Mouse (Mus musculus) megakaryocyte, adult 5-6 weeks (primary cell): ENCODE results near the gene Xab2. TPM values are rescaled to one million over a fixed set of nuclear protein-coding genes. Genes with fewer than 3 reads are reported as not detected.

ENCODE experiments used
- ATAC-seq: 2 replicates; pipeline ENCODE4 v1.8.0; 2016; ENCODE audit warnings: mild to moderate bottlenecking, inconsistent platforms; ENCODE audit not compliant: poor library complexity, severe bottlenecking
- total RNA-seq, 2 experiments: library from RNA; stranded (forward) in 1 of 2; stranded (reverse) in 1 of 2; fragments of 153-499, 151-499 nt in 1 of 2; fragments of 221-1000, 200-1000 nt in 1 of 2; gene quantifications; 2 replicates each; pipeline versions ENCODE4 v1.2.3 to v1.2.4; 2015 to 2017

Xab2 gene
- total RNA-seq, 2 experiments from 2014 or later, result 13.2 to 43.0 TPM

- no peak for ATAC-seq
Observed at GRCm38 (mm10) chr8:3568378-3568777, 52.7 kb downstream of the Xab2 start.

DNA sequence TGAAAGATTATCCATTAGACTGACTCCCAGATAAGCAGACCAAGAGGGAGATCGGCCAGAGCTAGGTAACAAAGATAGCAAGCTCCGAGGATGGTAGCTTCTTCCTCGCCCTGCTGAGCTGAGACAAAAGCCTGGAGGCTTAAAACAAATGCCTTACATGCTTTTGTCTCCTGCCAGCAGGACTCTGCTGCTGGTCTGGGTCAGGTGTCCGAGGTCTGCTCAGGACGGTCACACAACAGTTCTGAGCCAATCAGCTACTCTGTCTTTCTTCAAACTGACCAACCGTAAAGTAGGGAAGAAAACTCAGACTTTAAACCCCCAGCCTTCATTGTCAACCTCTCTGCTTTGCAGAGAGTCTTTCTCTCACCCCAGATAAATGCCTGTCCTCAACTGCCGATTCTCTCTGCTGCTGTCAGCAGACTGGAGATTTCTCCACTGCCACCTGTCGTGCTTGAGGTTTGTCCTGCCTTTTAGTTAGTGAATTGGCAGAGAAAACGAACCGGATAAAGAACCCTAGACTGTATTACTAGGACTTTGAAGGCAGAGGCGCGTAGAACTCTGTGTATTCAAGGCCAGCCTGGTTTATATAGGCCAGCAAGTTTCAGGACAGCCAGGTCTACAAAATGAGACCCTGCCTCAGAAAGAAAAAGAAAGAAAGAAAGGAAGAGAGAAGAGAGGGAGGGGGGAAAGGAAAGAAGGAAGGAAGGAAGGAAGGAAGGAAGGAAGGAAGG, 53.3 kb downstream of the Xab2 start, which contains the start of gene C330021F23Rik:
TSS of gene C330021F23Rik (plus strand) at position 350 of the 731 bp plus-strand sequence.
- ATAC-seq, result no peak

Other genes starting within 250 kb of the Xab2 start
- gene Arhgef18, start 228.3 kb downstream of the Xab2 start, total RNA-seq (2015), result 43.8 and 45.0 TPM in 2 replicates
- 38.4 and 45.7 TPM in 2 replicates for gene Arhgef18, start 228.3 kb downstream of the Xab2 start, total RNA-seq (2017)
- 0.20 and 0.32 TPM in 2 replicates for gene Pex11g, start 153.6 kb downstream of the Xab2 start, total RNA-seq (2015)
- 0.99 TPM in 1 of 2 replicates, not detected in the other for gene Pex11g, start 153.6 kb downstream of the Xab2 start, total RNA-seq (2017)
- not detected in 2 replicates for gene Tex45, start 150.5 kb downstream of the Xab2 start, total RNA-seq (2015)
- gene Tex45, start 150.5 kb downstream of the Xab2 start, total RNA-seq (2017), result not detected in 2 replicates
- gene Zfp358, start 128.2 kb downstream of the Xab2 start, total RNA-seq (2015), result 6.7 and 7.9 TPM in 2 replicates
- 2.4 and 3.3 TPM in 2 replicates for gene Zfp358, start 128.2 kb downstream of the Xab2 start, total RNA-seq (2017)
- 20.1 and 22.7 TPM in 2 replicates for gene Mcoln1, start 120.9 kb downstream of the Xab2 start, total RNA-seq (2015)
- gene Mcoln1, start 120.9 kb downstream of the Xab2 start, total RNA-seq (2017), result 32.9 and 42.3 TPM in 2 replicates
- 9.5 and 13.9 TPM in 2 replicates for gene Pnpla6, start 105.9 kb downstream of the Xab2 start, total RNA-seq (2015)
- gene Pnpla6, start 105.9 kb downstream of the Xab2 start, total RNA-seq (2017), result 9.2 and 15.6 TPM in 2 replicates
- gene C330021F23Rik, start 53.3 kb downstream of the Xab2 start, total RNA-seq (2015), result not detected in 2 replicates
- not detected in 2 replicates for gene C330021F23Rik, start 53.3 kb downstream of the Xab2 start, total RNA-seq (2017)
- 0.05 and 0.45 TPM in 2 replicates for gene Camsap3, start 34.0 kb downstream of the Xab2 start, total RNA-seq (2015)
- gene Camsap3, start 34.0 kb downstream of the Xab2 start, total RNA-seq (2017), result 0.08 TPM in 1 of 2 replicates, not detected in the other
- gene Pet100, start 232 bp upstream of the Xab2 start, total RNA-seq (2015), result 145 and 169 TPM in 2 replicates
- gene Pet100, start 232 bp upstream of the Xab2 start, total RNA-seq (2017), result 244 and 284 TPM in 2 replicates
- gene Pcp2, start 4.2 kb upstream of the Xab2 start, total RNA-seq (2015), result not detected in 2 replicates
- not detected in 2 replicates for gene Pcp2, start 4.2 kb upstream of the Xab2 start, total RNA-seq (2017)
- 160 and 188 TPM in 2 replicates for gene Stxbp2, start 9.6 kb upstream of the Xab2 start, total RNA-seq (2015)
- gene Stxbp2, start 9.6 kb upstream of the Xab2 start, total RNA-seq (2017), result 148 and 205 TPM in 2 replicates
- gene Retn, start 34.5 kb upstream of the Xab2 start, total RNA-seq (2015), result 0.22 TPM in 1 of 2 replicates, not detected in the other
- 0.45 and 0.59 TPM in 2 replicates for gene Retn, start 34.5 kb upstream of the Xab2 start, total RNA-seq (2017)
- gene Mcemp1, start 44.4 kb upstream of the Xab2 start, total RNA-seq (2015), result 240 and 256 TPM in 2 replicates
- 223 and 233 TPM in 2 replicates for gene Mcemp1, start 44.4 kb upstream of the Xab2 start, total RNA-seq (2017)
- gene Fcor, start 51.0 kb upstream of the Xab2 start, total RNA-seq (2015), result 14.4 and 15.0 TPM in 2 replicates
- 6.3 and 22.9 TPM in 2 replicates for gene Fcor, start 51.0 kb upstream of the Xab2 start, total RNA-seq (2017)
- gene Trappc5, start 55.0 kb upstream of the Xab2 start, total RNA-seq (2015), result 19.8 and 24.6 TPM in 2 replicates
- 38.7 and 40.6 TPM in 2 replicates for gene Trappc5, start 55.0 kb upstream of the Xab2 start, total RNA-seq (2017)
- gene Fcer2a, start 72.9 kb upstream of the Xab2 start, total RNA-seq (2015), result 0.13 and 0.41 TPM in 2 replicates
- 0.33 TPM in 1 of 2 replicates, not detected in the other for gene Fcer2a, start 72.9 kb upstream of the Xab2 start, total RNA-seq (2017)
- 0.55 and 1.3 TPM in 2 replicates for gene Clec4g, start 99.3 kb upstream of the Xab2 start, total RNA-seq (2015)
- gene Clec4g, start 99.3 kb upstream of the Xab2 start, total RNA-seq (2017), result 0.33 and 1.2 TPM in 2 replicates
- gene Cd209a, start 127.7 kb upstream of the Xab2 start, total RNA-seq (2015), result 87.1 and 93.3 TPM in 2 replicates
- gene Cd209a, start 127.7 kb upstream of the Xab2 start, total RNA-seq (2017), result 80.2 and 95.6 TPM in 2 replicates
- 0.31 and 0.48 TPM in 2 replicates for gene Cd209e, start 233.0 kb upstream of the Xab2 start, total RNA-seq (2015)
- gene Cd209e, start 233.0 kb upstream of the Xab2 start, total RNA-seq (2017), result 0.55 and 1.6 TPM in 2 replicates